In genomic region chr5:27791303-27792172, GRCm38 (mm10) we compare ENCODE assay signal across 7 mouse cellular contexts. TPM values are rescaled to one million over a fixed set of nuclear protein-coding genes. Genes with fewer than 3 reads are reported as not detected.
DNase-seq lines count a peak whose midpoint lies in the region; ATAC-seq lines count a peak whose summit lies in the region.

Paxip1 (minus strand) TSS chr5:27791691.

- no peaks in the 10 kb centered on the region for H3K27me3 ChIP-seq in embryonic facial prominence, embryonic 11.5 days (ENCODE audit: control insufficient read depth, insufficient read depth, low read length)
- H3K27me3 ChIP-seq in limb, embryonic 10.5 days (ENCODE audit: low read depth, poor library complexity, severe bottlenecking), result no peaks in the 10 kb centered on the region
- no peaks in the 10 kb centered on the region for H3K27me3 ChIP-seq in midbrain, embryonic 13.5 days

- ATAC-seq in embryonic facial prominence, embryonic 11.5 days (replicated peaks; ENCODE audit: insufficient number of reproducible peaks, low FRiP score, low TSS enrichment, low read depth), result peak; percentile 97
- ATAC-seq in granulocyte monocyte progenitor cell, adult 5-6 weeks (replicated peaks; ENCODE audit: poor library complexity, severe bottlenecking), result peak; percentile 76
- ATAC-seq in midbrain, embryonic 13.5 days, result peak; percentile 96

- H3K36me3 ChIP-seq in embryonic facial prominence, embryonic 11.5 days (replicated peaks; ENCODE audit: control insufficient read depth, insufficient read depth, low read depth, low read length), result peaks cover 7% of the 10 kb centered on the region
- peaks cover 32% of the 10 kb centered on the region for H3K36me3 ChIP-seq in limb, embryonic 10.5 days
- peaks cover 21% of the 10 kb centered on the region for H3K36me3 ChIP-seq in midbrain, embryonic 13.5 days

- H3K9me3 ChIP-seq in embryonic facial prominence, embryonic 11.5 days (replicated peaks; ENCODE audit: control insufficient read depth, low read length), result no peaks in the 10 kb centered on the region
- no peaks in the 10 kb centered on the region for H3K9me3 ChIP-seq in limb, embryonic 10.5 days (replicated peaks)
- no peaks in the 10 kb centered on the region for H3K9me3 ChIP-seq in midbrain, embryonic 13.5 days

- H3K4me3 ChIP-seq in embryonic facial prominence, embryonic 11.5 days (ENCODE audit: low read depth, low read length), result peak within 1 kb of the TSS; percentile 65
- H3K4me3 ChIP-seq in limb, embryonic 10.5 days, result peak within 1 kb of the TSS; percentile 79
- H3K4me3 ChIP-seq in midbrain, embryonic 13.5 days (replicated peaks), result peak within 1 kb of the TSS; percentile 82

- under 1% methylated on average over 62 of the region's 73 CpGs for WGBS in embryonic facial prominence, embryonic 11.5 days
- under 1% methylated on average over 72 of the region's 73 CpGs for WGBS in limb, embryonic 10.5 days
- under 1% methylated on average over 64 of the region's 73 CpGs for WGBS in midbrain, embryonic 13.5 days

- no peaks in the 10 kb centered on the region for H3K4me1 ChIP-seq in embryonic facial prominence, embryonic 11.5 days (ENCODE audit: control insufficient read depth, insufficient read depth, low read length)
- H3K4me1 ChIP-seq in limb, embryonic 10.5 days, result peaks cover 18% of the 10 kb centered on the region
- peaks cover 28% of the 10 kb centered on the region for H3K4me1 ChIP-seq in midbrain, embryonic 13.5 days (replicated peaks)

- DNase-seq in adrenal gland, postnatal 14 days, result peak; percentile 99
- DNase-seq in embryonic facial prominence, embryonic 11.5 days (ENCODE audit: low spot score), result peak; percentile 95
- DNase-seq in kidney, adult 11 months, result peak; percentile 95
- peak; percentile 98 for DNase-seq in limb, embryonic 10.5 days (ENCODE audit: low spot score)
- peak; percentile 98 for DNase-seq in spleen, adult 12 weeks (ENCODE audit: low spot score)

- peak within 1 kb of the TSS; percentile 81 for H3K9ac ChIP-seq in embryonic facial prominence, embryonic 11.5 days (replicated peaks; ENCODE audit: low read length)
- peak within 1 kb of the TSS; percentile 90 for H3K9ac ChIP-seq in midbrain, embryonic 13.5 days (replicated peaks)

- peak within 1 kb of the TSS; percentile 59 for H3K4me2 ChIP-seq in embryonic facial prominence, embryonic 11.5 days (ENCODE audit: low read depth, low read length)
- peak within 1 kb of the TSS; percentile 75 for H3K4me2 ChIP-seq in midbrain, embryonic 13.5 days (replicated peaks)

- peak within 1 kb of the TSS; percentile 60 for H3K27ac ChIP-seq in embryonic facial prominence, embryonic 11.5 days (replicated peaks; ENCODE audit: low read depth, low read length)
- H3K27ac ChIP-seq in limb, embryonic 10.5 days, result peak within 1 kb of the TSS; percentile 99
- H3K27ac ChIP-seq in midbrain, embryonic 13.5 days, result peak within 1 kb of the TSS; percentile 95

RNA-seq across cellular contexts. Expression of gene Paxip1, which starts in this region (rescaled TPM):
- total RNA-seq in adrenal gland, postnatal 14 days (2021), result 30.1 and 31.7 TPM in 2 replicates
- 43.6 and 48.0 TPM in 2 replicates for polyA plus RNA-seq in embryonic facial prominence, embryonic 11.5 days (2014; fragmentation: Nextera tagmentation; extraction: Ambion mirVana)
- 29.3 and 58.4 TPM in 2 replicates for total RNA-seq in granulocyte monocyte progenitor cell, adult 5-6 weeks (2014; fragmentation: Nextera tagmentation)
- 26.5 and 31.8 TPM in 2 replicates for total RNA-seq in granulocyte monocyte progenitor cell, adult 5-6 weeks (2017)
- 60.0 and 64.0 TPM in 2 replicates for polyA plus RNA-seq in limb, embryonic 10.5 days (2016; fragmentation: Nextera tagmentation; extraction: Ambion mirVana)
- polyA plus RNA-seq in midbrain, embryonic 13.5 days (2015; fragmentation: Nextera tagmentation; extraction: Ambion mirVana), result 30.0 and 32.7 TPM in 2 replicates

Comparison
In these comparisons a context has a peak if more than half of its experiments do, and no peak if none do; other contexts are left out.
1. Peak in every context shown above with its lines: DNase-seq, ATAC-seq, H3K4me3 ChIP-seq and H3K27ac ChIP-seq.